Mouse (Mus musculus) myocyte (in vitro differentiated cells): ENCODE measurements around the gene Fcnb. TPM values are rescaled to one million over a fixed set of nuclear protein-coding genes. Genes with fewer than 3 reads are reported as not detected.

Experiments used
- H3K27me3 ChIP-seq: one replicate; pipeline ENCODE4 v1.6.1; 2011; ENCODE audit not compliant: control insufficient read depth, insufficient read depth, insufficient read length
- H3K36me3 ChIP-seq: one replicate; pipeline ENCODE4 v1.6.1; 2011; ENCODE audit not compliant: control insufficient read depth, insufficient read depth
- H3K4me2 ChIP-seq: one replicate; pipeline ENCODE4 v1.6.1; 2011; ENCODE audit warnings: low read depth, control low read depth
- H3K4me3 ChIP-seq: one replicate; pipeline ENCODE4 v1.5.1; 2011; ENCODE audit warnings: mild to moderate bottlenecking, control low read depth, moderate library complexity
- H3K79me2 ChIP-seq: one replicate; pipeline ENCODE4 v1.6.1; 2011; ENCODE audit not compliant: control insufficient read depth, insufficient read depth
- H3ac ChIP-seq: one replicate; pipeline ENCODE4 v1.6.1; 2011; ENCODE audit not compliant: control insufficient read depth, insufficient read length
- CEBPB ChIP-seq: IDR thresholded peaks from 2 replicates; pipeline ENCODE4 v1.6.1; 2011; ENCODE audit warnings: mild to moderate bottlenecking, moderate library complexity; ENCODE audit not compliant: poor library complexity, insufficient read depth, severe bottlenecking
- E2F4 ChIP-seq: IDR thresholded peaks from one replicate; pipeline ENCODE4 v1.6.1; 2011; ENCODE audit warnings: mild to moderate bottlenecking, control low read depth, moderate library complexity; ENCODE audit not compliant: insufficient read depth
- MAX ChIP-seq: IDR thresholded peaks from one replicate; pipeline ENCODE4 v1.6.1; 2011; ENCODE audit warnings: low read depth, mild to moderate bottlenecking, control low read depth
- MYOD1 ChIP-seq, 3 experiments: IDR thresholded peaks; one replicate each; pipeline ENCODE4 v1.6.1; 2011; ENCODE audit warnings: control low read depth in 2 of 3, low read depth in 2 of 3, mild to moderate bottlenecking in 2 of 3, moderate library complexity in 1 of 3; ENCODE audit not compliant: insufficient read length in 2 of 3, control insufficient read depth in 1 of 3
- MYOG ChIP-seq, 3 experiments: IDR thresholded peaks; one replicate each; pipeline ENCODE4 v1.6.1; 2011; ENCODE audit warnings: control low read depth in 2 of 3, low read depth in 2 of 3, mild to moderate bottlenecking in 2 of 3; ENCODE audit not compliant: insufficient read length in 2 of 3, control insufficient read depth in 1 of 3, insufficient read depth in 1 of 3
- POLR2A ChIP-seq: IDR thresholded peaks from one replicate; pipeline ENCODE4 v1.6.1; 2011; ENCODE audit warnings: low read depth, mild to moderate bottlenecking, control low read depth, moderate library complexity; ENCODE audit not compliant: insufficient read length
- POLR2AphosphoS2 ChIP-seq: IDR thresholded peaks from one replicate; pipeline ENCODE4 v1.6.1; 2011; ENCODE audit warnings: low read depth, control low read depth; ENCODE audit not compliant: insufficient read length
- REST ChIP-seq: IDR thresholded peaks from one replicate; pipeline ENCODE4 v1.6.1; 2011; ENCODE audit warnings: mild to moderate bottlenecking, control low read depth, moderate library complexity; ENCODE audit not compliant: insufficient read depth, insufficient read length
- SRF ChIP-seq: IDR thresholded peaks from one replicate; pipeline ENCODE4 v1.6.1; 2011; ENCODE audit warnings: low read depth; ENCODE audit not compliant: control insufficient read depth, insufficient read length
- TCF12 ChIP-seq: IDR thresholded peaks from one replicate; pipeline ENCODE4 v1.6.1; 2011; ENCODE audit warnings: mild to moderate bottlenecking, control low read depth; ENCODE audit not compliant: poor library complexity, insufficient read depth, severe bottlenecking
- TCF3 ChIP-seq: IDR thresholded peaks from one replicate; pipeline ENCODE4 v1.6.1; 2011; ENCODE audit warnings: low read depth, control low read depth; ENCODE audit not compliant: insufficient read length
- USF1 ChIP-seq: IDR thresholded peaks from one replicate; pipeline ENCODE4 v1.6.1; 2011; ENCODE audit warnings: low read depth, mild to moderate bottlenecking, control low read depth, moderate library complexity
- polyA plus RNA-seq: library from polyadenylated mRNA; unstranded; fragments of >200 nt; fragmentation: generic; extraction: Trizol; gene quantifications from one replicate; pipeline ENCODE4 v1.2.1, GENCODE M21; 2012; ENCODE audit warnings: missing spikeins

Fcnb gene
- polyA plus RNA-seq, 1 experiment: not detected

GRCm38 (mm10) chr2:28063711-28064338, 20.9 kb downstream of the Fcnb start:
- TF ChIP-seq E2F4 (no peak), POLR2AphosphoS2 (no peak), MYOG (IDR thresholded peaks at IDR 0.05; ENCODE audit: control insufficient read depth in 1 of 3, insufficient read depth in 1 of 3, insufficient read length in 2 of 3, low read depth in 2 of 3) (no peak), TCF12 (no peak), CEBPB (no peak), TCF3 (no peak), USF1 (no peak), MAX (no peak), SRF (no peak), MYOD1 (IDR thresholded peaks at IDR 0.05; ENCODE audit: control insufficient read depth in 1 of 3, insufficient read length in 2 of 3, low read depth in 2 of 3) (no peak), REST (no peak), POLR2A (no peak)
- Histone ChIP-seq H3K79me2 (no peaks in the 10 kb centered on the region), H3K4me3 (no peak overlapping the region), H3K27me3 (peaks cover 49% of the 10 kb centered on the region), H3K36me3 (no peaks in the 10 kb centered on the region), H3K4me2 (no peak overlapping the region), H3ac (no peak overlapping the region)

DNA sequence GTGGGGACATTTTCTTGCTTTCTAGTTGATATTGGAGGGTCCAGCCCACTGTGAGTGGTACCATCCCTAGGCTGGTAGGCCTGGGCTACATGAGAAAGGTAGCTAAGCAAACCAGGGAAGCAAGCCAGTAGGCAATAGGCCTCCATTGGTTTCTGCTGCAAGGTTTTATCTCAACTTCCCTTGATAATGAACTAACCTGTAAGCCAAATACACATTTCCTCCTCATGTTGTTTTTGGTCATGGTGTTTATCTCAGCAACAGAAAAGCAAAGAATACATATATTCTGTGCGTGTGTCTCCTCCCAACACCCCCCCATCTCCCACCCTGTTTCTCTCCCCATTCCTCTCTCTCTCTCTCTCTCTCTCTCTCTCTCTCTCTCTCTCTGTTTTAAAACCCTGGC, 24.8 kb downstream of the Fcnb start:
- Histone ChIP-seq H3K4me3 (no peak overlapping the region), H3K36me3 (no peaks in the 10 kb centered on the region), H3ac (no peak overlapping the region), H3K79me2 (no peaks in the 10 kb centered on the region), H3K27me3 (peaks cover 16% of the 10 kb centered on the region), H3K4me2 (no peak overlapping the region)
- TF ChIP-seq POLR2A (no peak), SRF (no peak), TCF3 (no peak), POLR2AphosphoS2 (no peak), REST (no peak), MAX (no peak), CEBPB (no peak), MYOD1 (IDR thresholded peaks at IDR 0.05; ENCODE audit: control insufficient read depth in 1 of 3, insufficient read length in 2 of 3, low read depth in 2 of 3) (no peak), E2F4 (no peak), USF1 (no peak), TCF12 (no peak), MYOG (IDR thresholded peaks at IDR 0.05; ENCODE audit: control insufficient read depth in 1 of 3, insufficient read depth in 1 of 3, insufficient read length in 2 of 3, low read depth in 2 of 3) (no peak)

GRCm38 (mm10) chr2:28047092-28047491, 37.6 kb downstream of the Fcnb start:
- H3ac ChIP-seq: no peak overlapping the region
- no peak overlapping the region for H3K4me3 ChIP-seq
- no peak overlapping the region for H3K4me2 ChIP-seq
- no peaks in the 10 kb centered on the region for H3K36me3 ChIP-seq
- no peaks in the 10 kb centered on the region for H3K79me2 ChIP-seq
- no peak for TF ChIP-seq MAX
- TF ChIP-seq MYOD1 (IDR thresholded peaks at IDR 0.05; ENCODE audit: control insufficient read depth in 1 of 3, insufficient read length in 2 of 3, low read depth in 2 of 3): peak in 2 of 3 experiments; percentile 48 to 87
- peaks cover 24% of the 10 kb centered on the region for H3K27me3 ChIP-seq

DNA sequence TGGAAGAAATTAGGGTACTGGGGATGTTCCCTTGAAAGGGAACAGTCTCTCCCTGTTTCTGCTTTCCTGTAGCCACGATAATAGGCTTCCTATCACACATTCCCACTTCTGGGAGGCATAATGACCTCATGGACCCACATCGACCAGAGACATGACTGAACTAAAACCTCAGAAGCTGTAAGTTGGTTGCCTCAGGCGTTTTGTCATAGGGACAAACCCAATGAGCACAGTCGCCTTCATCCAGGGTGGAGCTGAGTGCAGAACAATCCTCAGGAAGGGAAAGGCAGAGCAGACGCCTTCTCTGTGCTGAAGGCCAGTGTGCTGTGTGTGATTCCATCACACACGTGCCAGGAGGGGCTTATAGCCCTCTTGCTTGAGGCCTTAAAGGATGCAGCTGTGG, 38.4 kb downstream of the Fcnb start:
- Histone ChIP-seq H3ac (no peak overlapping the region), H3K27me3 (peaks cover 20% of the 10 kb centered on the region), H3K79me2 (no peaks in the 10 kb centered on the region), H3K4me3 (no peak overlapping the region), H3K36me3 (no peaks in the 10 kb centered on the region), H3K4me2 (no peak overlapping the region)
- TF ChIP-seq REST: no peak
- TF ChIP-seq MYOD1 (IDR thresholded peaks at IDR 0.05; ENCODE audit: control insufficient read depth in 1 of 3, insufficient read length in 2 of 3, low read depth in 2 of 3): no peak
- TF ChIP-seq TCF12: no peak
- no peak for TF ChIP-seq CEBPB
- TF ChIP-seq USF1: no peak

- Histone ChIP-seq H3K4me3 (no peak overlapping the region), H3ac (no peak overlapping the region), H3K79me2 (no peaks in the 10 kb centered on the region), H3K36me3 (no peaks in the 10 kb centered on the region), H3K27me3 (peaks cover 11% of the 10 kb centered on the region), H3K4me2 (no peak overlapping the region)
- TF ChIP-seq USF1: no peak
- TF ChIP-seq SRF: no peak
- TF ChIP-seq TCF3: no peak
- TF ChIP-seq MYOG (IDR thresholded peaks at IDR 0.05; ENCODE audit: control insufficient read depth in 1 of 3, insufficient read depth in 1 of 3, insufficient read length in 2 of 3, low read depth in 2 of 3): no peak
- TF ChIP-seq E2F4: no peak
- no peak for TF ChIP-seq REST
- TF ChIP-seq POLR2A: no peak
- TF ChIP-seq CEBPB: no peak
Observed at GRCm38 (mm10) chr2:28044920-28045598, 39.6 kb downstream of the Fcnb start.
